Mouse (Mus musculus) brown adipose tissue, adult 24 weeks (tissue): ENCODE results near the gene Myzap. TPM values are rescaled to one million over a fixed set of nuclear protein-coding genes. Genes with fewer than 3 reads are reported as not detected.

ENCODE experiments used
- polyA plus RNA-seq: library from polyadenylated mRNA; stranded (reverse); fragments of >200 nt; gene quantifications from 2 replicates; pipeline ENCODE4 v1.2.4, GENCODE M21; 2012; ENCODE audit not compliant: missing spikeins, insufficient read depth, insufficient read length

The Myzap gene
- polyA plus RNA-seq, 1 experiment: 2.0 TPM

Other genes with a start within 250 kb of the Myzap start
- 125 and 152 TPM in 2 replicates for gene Polr2m, start 106.4 kb downstream of the Myzap start, polyA plus RNA-seq
- 73.6 and 74.3 TPM in 2 replicates for gene Cgnl1, start 179.2 kb upstream of the Myzap start, polyA plus RNA-seq